Mouse (Mus musculus): Measurements from ENCODE around the gene Mknk1.

The Mknk1 gene

GRCm38 (mm10) chr4:115846656-115847055 lies 7.7 kb downstream of the Mknk1 start:
- in situ Hi-C loops (cut with MboI, MseI): no loop called here

- in situ Hi-C loops (cut with MboI, MseI): no loop called here
Observed at GRCm38 (mm10) chr4:115847377-115847776, 8.4 kb downstream of the Mknk1 start.

GRCm38 (mm10) chr4:115848083-115848482 lies 9.1 kb downstream of the Mknk1 start:
- in situ Hi-C loops (cut with MboI, MseI): no loop called here

- in situ Hi-C loops (cut with MboI, MseI): no loop called here
Observed at GRCm38 (mm10) chr4:115848990-115849677, 10.1 kb downstream of the Mknk1 start.

GRCm38 (mm10) chr4:115850111-115850510 lies 11.1 kb downstream of the Mknk1 start:
- in situ Hi-C loops (cut with MboI, MseI): no loop called here

- in situ Hi-C loops (cut with MboI, MseI): no loop called here
Observed at GRCm38 (mm10) chr4:115850631-115851030, 11.6 kb downstream of the Mknk1 start.

- in situ Hi-C loops (cut with MboI, MseI): no loop called here
Observed at GRCm38 (mm10) chr4:115851569-115851968, 12.6 kb downstream of the Mknk1 start.

GRCm38 (mm10) chr4:115855100-115855499 lies 16.1 kb downstream of the Mknk1 start:
- in situ Hi-C loops (cut with MboI, MseI): no loop called here

GRCm38 (mm10) chr4:115855609-115856008 lies 16.6 kb downstream of the Mknk1 start:
- in situ Hi-C loops (cut with MboI, MseI): no loop called here

GRCm38 (mm10) chr4:115856282-115856681 lies 17.3 kb downstream of the Mknk1 start:
- in situ Hi-C loops (cut with MboI, MseI): no loop called here

GRCm38 (mm10) chr4:115857293-115857883 lies 18.4 kb downstream of the Mknk1 start:
- in situ Hi-C loops (cut with MboI, MseI): no loop called here

- in situ Hi-C loops (cut with MboI, MseI): loop anchor here (5.0 kb wide), 1 partner anchor 51 kb away; no protein-coding TSS in a partner anchor
Observed at GRCm38 (mm10) chr4:115863352-115863751, 24.4 kb downstream of the Mknk1 start.

GRCm38 (mm10) chr4:115863880-115864279 lies 24.9 kb downstream of the Mknk1 start:
- in situ Hi-C loops (cut with MboI, MseI): loop anchor here (5.0 kb wide), 1 partner anchor 52 kb away; no protein-coding TSS in a partner anchor

GRCm38 (mm10) chr4:115869512-115870210 lies 30.7 kb downstream of the Mknk1 start:
- in situ Hi-C loops (cut with MboI, MseI): no loop called here

- in situ Hi-C loops (cut with MboI, MseI): no loop called here
Observed at GRCm38 (mm10) chr4:115873231-115873630, 34.2 kb downstream of the Mknk1 start.

- in situ Hi-C loops (cut with MboI, MseI): no loop called here
Observed at GRCm38 (mm10) chr4:115878216-115878678, 39.2 kb downstream of the Mknk1 start.

- in situ Hi-C loops (cut with MboI, MseI): no loop called here
Observed at GRCm38 (mm10) chr4:115878828-115879227, 39.8 kb downstream of the Mknk1 start.

GRCm38 (mm10) chr4:115881183-115881582 lies 42.2 kb downstream of the Mknk1 start:
- in situ Hi-C loops (cut with MboI, MseI): no loop called here

- in situ Hi-C loops (cut with MboI, MseI): no loop called here
Observed at GRCm38 (mm10) chr4:115882195-115882594, 43.2 kb downstream of the Mknk1 start.

- in situ Hi-C loops (cut with MboI, MseI): no loop called here
Observed at GRCm38 (mm10) chr4:115884022-115884421, 45.0 kb downstream of the Mknk1 start, which contains the start of gene Kncn. TSS of gene Kncn (plus strand) at chr4:115884400.

GRCm38 (mm10) chr4:115885846-115886245 lies 46.8 kb downstream of the Mknk1 start:
- in situ Hi-C loops (cut with MboI, MseI): no loop called here

- in situ Hi-C loops (cut with MboI, MseI): no loop called here
Observed at GRCm38 (mm10) chr4:115886875-115887274, 47.9 kb downstream of the Mknk1 start.

Data from regulatory T cell (primary cell).